Mouse (Mus musculus) midbrain, embryonic 13.5 days (tissue): ENCODE measurements around the gene C2cd3. TPM values are rescaled to one million over a fixed set of nuclear protein-coding genes. Genes with fewer than 3 reads are reported as not detected.

Experiments
- ATAC-seq: fragments of 200-750 bp; cut with Nextera tagmentation; 2 replicates; pipeline ENCODE4 v1.8.0; 2017; ENCODE audit warnings: mild to moderate bottlenecking, moderate TSS enrichment, moderate library complexity
- H3K27ac ChIP-seq: fragments of 300-500 bp; sonication (generic); 2 replicates; pipeline ENCODE4 v1.5.1; 2015; ENCODE audit warnings: inconsistent platforms, mild to moderate bottlenecking, moderate library complexity
- H3K27me3 ChIP-seq: fragments of 300-500 bp; sonication (generic); 2 replicates; pipeline ENCODE4 v1.6.1; 2015; ENCODE audit warnings: mild to moderate bottlenecking, inconsistent platforms
- H3K36me3 ChIP-seq: fragments of 300-500 bp; sonication (generic); 2 replicates; pipeline ENCODE4 v1.6.1; 2015; ENCODE audit warnings: mild to moderate bottlenecking, inconsistent platforms
- H3K4me1 ChIP-seq: fragments of 300-500 bp; sonication (generic); replicated peaks from 2 replicates; pipeline ENCODE4 v1.6.1; 2015; ENCODE audit warnings: inconsistent platforms
- H3K4me2 ChIP-seq: fragments of 300-500 bp; sonication (generic); replicated peaks from 2 replicates; pipeline ENCODE4 v1.6.1; 2015; ENCODE audit warnings: moderate library complexity, mild to moderate bottlenecking, inconsistent platforms
- H3K4me3 ChIP-seq: fragments of 300-500 bp; sonication (generic); replicated peaks from 2 replicates; pipeline ENCODE4 v1.5.1; 2015; ENCODE audit warnings: mild to moderate bottlenecking, inconsistent platforms
- H3K9ac ChIP-seq: fragments of 300-500 bp; sonication (generic); replicated peaks from 2 replicates; pipeline ENCODE4 v1.6.1; 2015; ENCODE audit warnings: mild to moderate bottlenecking, inconsistent platforms
- H3K9me3 ChIP-seq: fragments of 300-500 bp; sonication (generic); 2 replicates; pipeline ENCODE4 v1.6.1; 2016; ENCODE audit warnings: mild to moderate bottlenecking, inconsistent platforms
- WGBS: fragments of 180-500 bp; shearing (Covaris S2); methylation state at CpG from one replicate; pipeline ENCODE4 v1.1.7; 2015; 5-methylcytosine and 5-hydroxymethylcytosine counted together
- polyA plus RNA-seq: library from polyadenylated mRNA; unstranded; fragments of >200 nt; fragmentation: Nextera tagmentation; extraction: Ambion mirVana; gene quantifications from 2 replicates; pipeline ENCODE4 v1.2.1, GENCODE M21; 2015

C2cd3 gene
- polyA plus RNA-seq, 1 experiment from 2014 or later = 28.7 TPM

- Histone ChIP-seq H3K27me3 (no peaks in the 10 kb centered on the region), H3K9me3 (no peaks in the 10 kb centered on the region), H3K4me1 (peaks cover 17% of the 10 kb centered on the region), H3K27ac (no peak overlapping the region), H3K36me3 (no peaks in the 10 kb centered on the region), H3K4me2 (no peak overlapping the region), H3K4me3 (no peak overlapping the region), H3K9ac (no peak overlapping the region)
- 69% methylated on average over 6 of the region's 6 CpGs for whole genome bisulfite sequencing
- ATAC-seq = no peak
These were observed 7.1 kb upstream of the C2cd3 start for GRCm38 (mm10) chr7:100364888-100365287.

DNA sequence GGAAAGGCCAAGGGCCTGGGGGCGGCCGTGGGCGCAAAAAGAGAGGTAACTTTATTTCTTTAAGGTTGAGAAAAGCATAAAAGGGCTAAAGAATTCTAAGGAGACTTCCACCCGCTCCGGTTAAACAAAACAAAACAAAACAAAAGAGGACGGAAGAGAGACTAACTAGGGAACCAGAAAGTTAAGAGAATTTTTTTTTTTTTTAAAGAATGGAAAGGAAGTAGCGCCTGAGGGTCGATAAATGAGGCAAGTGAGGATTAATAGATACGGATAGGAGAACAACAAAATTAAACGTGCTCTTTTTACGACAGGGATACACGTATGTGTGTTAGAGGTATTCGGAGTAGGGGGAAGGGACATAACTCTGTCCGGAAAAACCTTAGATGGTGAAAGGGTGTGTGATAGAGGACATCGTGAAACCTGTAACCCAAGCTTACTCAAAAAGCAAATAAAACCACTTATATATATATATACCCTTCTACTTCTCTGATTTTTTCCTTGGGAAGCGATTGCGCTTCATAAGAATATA, 483 bp downstream of the C2cd3 start:
- WGBS = 7% methylated on average over 17 of the region's 17 CpGs
- Histone ChIP-seq H3K36me3 (peaks cover 24% of the 10 kb centered on the region), H3K9me3 (no peaks in the 10 kb centered on the region), H3K27ac (peak overlapping the region; percentile 79), H3K4me1 (peaks cover 35% of the 10 kb centered on the region), H3K9ac (peak overlapping the region; percentile 67), H3K4me2 (peak overlapping the region; percentile 65), H3K4me3 (peak overlapping the region; percentile 80), H3K27me3 (no peaks in the 10 kb centered on the region)
- ATAC-seq = no peak

GRCm38 (mm10) chr7:100378257-100378656, 6.2 kb downstream of the C2cd3 start:
- Histone ChIP-seq H3K4me3 (no peak overlapping the region), H3K27me3 (no peaks in the 10 kb centered on the region), H3K9me3 (no peaks in the 10 kb centered on the region), H3K9ac (no peak overlapping the region), H3K27ac (no peak overlapping the region), H3K36me3 (peaks cover 65% of the 10 kb centered on the region), H3K4me2 (no peak overlapping the region), H3K4me1 (peaks cover 3% of the 10 kb centered on the region)
- WGBS = 93% methylated on average over 2 of the region's 2 CpGs
- no peak for ATAC-seq

GRCm38 (mm10) chr7:100381161-100381560, 9.1 kb downstream of the C2cd3 start:
- no peaks in the 10 kb centered on the region for H3K9me3 ChIP-seq
- no peak overlapping the region for H3K4me3 ChIP-seq
- 0 out of 2 replicates have a peak overlapping the region, but pooled peaks have one; percentile 0 for H3K9ac ChIP-seq
- no peak for ATAC-seq
- H3K36me3 ChIP-seq = peaks cover 62% of the 10 kb centered on the region
- H3K4me2 ChIP-seq = no peak overlapping the region
- no peaks in the 10 kb centered on the region for H3K27me3 ChIP-seq
- H3K4me1 ChIP-seq = no peaks in the 10 kb centered on the region; the same call in 1 of the 2 replicates
- H3K27ac ChIP-seq = no peak overlapping the region

GRCm38 (mm10) chr7:100383207-100383606, 11.2 kb downstream of the C2cd3 start:
- no peak for ATAC-seq
- no peaks in the 10 kb centered on the region for H3K27me3 ChIP-seq
- WGBS = 98% methylated on average over 2 of the region's 2 CpGs
- no peaks in the 10 kb centered on the region for H3K9me3 ChIP-seq
- no peak overlapping the region for H3K4me3 ChIP-seq
- no peak overlapping the region for H3K27ac ChIP-seq
- H3K9ac ChIP-seq = no peak overlapping the region
- no peaks in the 10 kb centered on the region; the same call in 1 of the 2 replicates for H3K4me1 ChIP-seq
- H3K4me2 ChIP-seq = no peak overlapping the region
- H3K36me3 ChIP-seq = peaks cover 56% of the 10 kb centered on the region

GRCm38 (mm10) chr7:100388174-100388573, 16.1 kb downstream of the C2cd3 start:
- H3K4me2 ChIP-seq = no peak overlapping the region
- WGBS = 98% methylated on average over 2 of the region's 2 CpGs
- peaks cover 59% of the 10 kb centered on the region for H3K36me3 ChIP-seq
- no peaks in the 10 kb centered on the region for H3K27me3 ChIP-seq
- no peak for ATAC-seq
- no peak overlapping the region for H3K4me3 ChIP-seq
- H3K27ac ChIP-seq = no peak overlapping the region
- H3K4me1 ChIP-seq = no peaks in the 10 kb centered on the region
- no peaks in the 10 kb centered on the region for H3K9me3 ChIP-seq
- H3K9ac ChIP-seq = no peak overlapping the region

DNA sequence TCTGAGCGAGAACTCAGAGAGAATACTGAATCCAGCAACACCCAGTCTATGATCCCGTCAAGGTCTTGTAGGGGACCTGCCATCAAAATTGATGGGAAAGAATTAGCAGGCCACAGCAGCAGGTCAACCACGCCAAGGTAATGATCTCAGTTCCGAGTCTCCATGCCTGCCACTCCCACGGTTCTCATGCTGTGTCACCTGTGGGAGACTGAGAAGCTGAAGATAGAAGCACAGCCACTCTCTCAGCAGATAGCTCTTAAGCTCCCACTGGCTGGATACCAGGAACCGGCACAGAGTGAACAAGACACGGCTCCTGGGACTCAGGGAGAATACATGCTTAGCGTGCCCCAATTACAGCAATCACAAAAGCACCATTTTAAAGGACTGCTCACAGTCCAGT, 18.1 kb downstream of the C2cd3 start:
- no peak overlapping the region for H3K4me2 ChIP-seq
- 94% methylated on average over 8 of the region's 8 CpGs for WGBS
- H3K27ac ChIP-seq = no peak overlapping the region
- H3K27me3 ChIP-seq = no peaks in the 10 kb centered on the region
- H3K4me3 ChIP-seq = no peak overlapping the region
- ATAC-seq = no peak
- peaks cover 59% of the 10 kb centered on the region for H3K36me3 ChIP-seq
- no peaks in the 10 kb centered on the region for H3K9me3 ChIP-seq
- H3K9ac ChIP-seq = no peak overlapping the region
- no peaks in the 10 kb centered on the region for H3K4me1 ChIP-seq

- no peak overlapping the region for H3K4me3 ChIP-seq
- 79% methylated on average over 2 of the region's 2 CpGs for WGBS
- no peak overlapping the region for H3K27ac ChIP-seq
- no peaks in the 10 kb centered on the region for H3K27me3 ChIP-seq
- no peak overlapping the region for H3K4me2 ChIP-seq
- H3K9me3 ChIP-seq = no peaks in the 10 kb centered on the region
- no peak overlapping the region for H3K9ac ChIP-seq
- no peak for ATAC-seq
- peaks cover 79% of the 10 kb centered on the region for H3K36me3 ChIP-seq
- no peaks in the 10 kb centered on the region for H3K4me1 ChIP-seq
These were observed 20.2 kb downstream of the C2cd3 start for GRCm38 (mm10) chr7:100392265-100392664.

GRCm38 (mm10) chr7:100399231-100399913, 27.3 kb downstream of the C2cd3 start:
- H3K4me1 ChIP-seq = no peaks in the 10 kb centered on the region
- H3K27me3 ChIP-seq = no peaks in the 10 kb centered on the region
- no peak overlapping the region for H3K27ac ChIP-seq
- no peak overlapping the region for H3K4me2 ChIP-seq
- 62% methylated on average over 8 of the region's 8 CpGs for WGBS
- peaks cover 68% of the 10 kb centered on the region for H3K36me3 ChIP-seq
- H3K9ac ChIP-seq = no peak overlapping the region
- no peaks in the 10 kb centered on the region for H3K9me3 ChIP-seq
- H3K4me3 ChIP-seq = no peak overlapping the region
- no peak for ATAC-seq

DNA sequence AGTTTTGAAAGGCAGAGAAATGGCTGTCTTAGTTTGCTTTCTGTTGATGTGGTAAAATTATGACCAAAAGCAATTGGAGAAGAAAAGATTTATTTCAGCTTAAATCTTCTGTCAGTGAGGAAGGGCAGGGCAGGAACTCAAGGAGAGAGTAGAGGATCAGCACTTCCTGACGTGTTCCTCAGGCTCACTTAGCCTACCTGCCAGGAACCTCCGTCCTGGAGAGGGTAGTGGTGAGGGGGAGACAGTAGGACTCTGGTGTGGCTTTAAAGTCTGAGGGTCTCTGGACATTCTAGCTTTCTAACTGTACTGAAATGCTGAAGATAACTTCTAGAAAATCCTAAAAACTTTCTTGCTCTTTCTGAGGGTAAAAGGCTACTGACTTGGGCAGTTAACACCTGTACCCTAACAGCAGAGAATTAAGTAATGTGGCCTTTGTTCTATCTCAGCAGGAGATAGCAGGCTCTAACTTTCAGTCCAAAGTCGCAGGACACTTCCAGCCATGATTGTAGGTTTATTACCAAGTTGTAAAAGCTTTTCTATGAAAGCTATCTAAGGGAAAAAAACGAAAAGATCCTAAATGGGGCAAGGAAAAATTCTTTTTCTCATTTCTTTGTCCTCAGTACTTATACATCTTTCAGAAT, 29.0 kb downstream of the C2cd3 start:
- no peak overlapping the region for H3K9ac ChIP-seq
- H3K4me1 ChIP-seq = no peaks in the 10 kb centered on the region
- 76% methylated on average over 4 of the region's 4 CpGs for WGBS
- no peaks in the 10 kb centered on the region for H3K27me3 ChIP-seq
- H3K4me2 ChIP-seq = no peak overlapping the region
- H3K9me3 ChIP-seq = no peaks in the 10 kb centered on the region
- no peak overlapping the region for H3K27ac ChIP-seq
- no peak for ATAC-seq
- peaks cover 65% of the 10 kb centered on the region for H3K36me3 ChIP-seq
- no peak overlapping the region for H3K4me3 ChIP-seq

DNA sequence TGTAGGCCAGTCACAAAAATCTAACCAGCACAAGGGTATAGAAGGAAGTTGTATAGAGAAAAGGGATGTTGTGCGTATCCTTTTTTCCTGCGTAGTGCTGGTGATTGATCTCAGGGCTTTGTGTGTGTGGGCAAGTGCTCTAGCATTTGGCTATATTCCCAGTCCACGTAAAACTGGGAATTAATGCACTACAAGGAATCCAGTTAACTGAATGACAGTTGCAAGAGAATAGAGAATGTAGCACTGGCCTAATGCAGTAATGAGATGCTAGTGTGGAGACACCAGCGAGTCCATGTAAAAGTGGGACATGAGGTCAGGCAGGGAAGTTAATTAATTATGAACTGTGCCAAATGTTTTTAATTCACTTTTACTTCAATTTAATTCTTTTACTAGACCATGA, 30.7 kb downstream of the C2cd3 start:
- no peak overlapping the region for H3K27ac ChIP-seq
- H3K36me3 ChIP-seq = peaks cover 65% of the 10 kb centered on the region
- ATAC-seq = no peak

DNA sequence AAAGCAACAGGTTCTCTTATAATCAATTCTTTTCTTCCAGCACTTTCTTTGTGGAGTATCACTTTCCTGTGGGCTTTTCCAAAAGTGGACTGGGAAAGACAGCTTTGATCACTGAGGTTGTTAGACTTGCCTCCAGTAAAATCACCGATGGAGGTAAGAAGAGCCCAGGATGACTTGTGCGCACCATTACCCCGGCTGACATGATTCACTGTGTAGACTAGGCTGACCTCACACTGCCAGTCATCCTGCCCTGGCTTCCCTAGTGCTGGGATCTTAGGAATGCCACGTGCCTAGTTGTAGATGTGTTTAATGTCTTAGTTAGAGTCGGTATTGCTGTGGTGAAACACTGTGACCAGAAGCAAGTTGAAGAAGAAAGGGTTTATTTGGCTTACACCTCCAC, 35.6 kb downstream of the C2cd3 start:
- no peaks in the 10 kb centered on the region for H3K4me1 ChIP-seq
- H3K36me3 ChIP-seq = peaks cover 80% of the 10 kb centered on the region
- 98% methylated on average over 5 of the region's 5 CpGs for WGBS
- no peak for ATAC-seq
- no peaks in the 10 kb centered on the region for H3K27me3 ChIP-seq
- H3K9me3 ChIP-seq = no peaks in the 10 kb centered on the region
- H3K27ac ChIP-seq = no peak overlapping the region
- H3K4me3 ChIP-seq = no peak overlapping the region
- no peak overlapping the region for H3K4me2 ChIP-seq
- no peak overlapping the region for H3K9ac ChIP-seq

More for the DNA sequence above, 30.7 kb downstream of the C2cd3 start:
- Histone ChIP-seq H3K4me1 (no peaks in the 10 kb centered on the region), H3K9ac (no peak overlapping the region), H3K9me3 (no peaks in the 10 kb centered on the region), H3K27me3 (no peaks in the 10 kb centered on the region), H3K4me3 (no peak overlapping the region), H3K4me2 (no peak overlapping the region)
- WGBS = 68% methylated on average over 4 of the region's 4 CpGs
